Mouse (Mus musculus): Measurements from ENCODE around the gene Immp2l. TPM values are rescaled to one million over a fixed set of nuclear protein-coding genes. Genes with fewer than 3 reads are reported as not detected.

The Immp2l gene
- polyA plus RNA-seq, 1 experiment from 2014 or later: 16.5 TPM

DNA sequence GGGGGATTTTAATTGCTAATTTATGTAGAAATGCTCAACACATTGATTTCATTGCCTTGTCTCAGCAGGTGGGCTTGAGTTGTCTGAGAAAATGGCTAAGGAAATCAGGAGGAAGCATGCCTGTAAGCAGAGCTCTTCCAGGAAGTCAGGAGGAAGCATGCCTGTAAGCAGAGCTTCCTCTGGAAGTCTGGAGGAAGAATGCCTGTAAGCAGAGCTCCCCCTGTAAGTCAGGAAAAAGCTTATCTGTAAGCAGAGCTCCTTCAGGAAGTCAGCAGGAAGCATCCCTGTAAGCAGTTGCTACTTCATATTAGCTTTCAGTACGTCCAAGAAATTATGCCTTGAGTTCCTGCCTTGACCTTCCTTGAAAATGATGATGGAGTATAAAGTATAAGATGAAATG is 191.3 kb downstream of the Immp2l start:
- Histone ChIP-seq H3K4me1 (no peaks in the 10 kb centered on the region), H3K27me3 (no peaks in the 10 kb centered on the region), H3K36me3 (no peaks in the 10 kb centered on the region), H3K4me3 (no peak overlapping the region), H3K4me2 (replicated peaks) (no peak overlapping the region), H3K9me3 (peaks cover 3% of the 10 kb centered on the region; the same call in 1 of the 2 replicates), H3K27ac (no peak overlapping the region), H3K9ac (no peak overlapping the region)
- no peak for ATAC-seq (ENCODE audit: low FRiP score, low read depth)
- WGBS: 53% methylated on average over 1 of the region's 1 CpGs

DNA sequence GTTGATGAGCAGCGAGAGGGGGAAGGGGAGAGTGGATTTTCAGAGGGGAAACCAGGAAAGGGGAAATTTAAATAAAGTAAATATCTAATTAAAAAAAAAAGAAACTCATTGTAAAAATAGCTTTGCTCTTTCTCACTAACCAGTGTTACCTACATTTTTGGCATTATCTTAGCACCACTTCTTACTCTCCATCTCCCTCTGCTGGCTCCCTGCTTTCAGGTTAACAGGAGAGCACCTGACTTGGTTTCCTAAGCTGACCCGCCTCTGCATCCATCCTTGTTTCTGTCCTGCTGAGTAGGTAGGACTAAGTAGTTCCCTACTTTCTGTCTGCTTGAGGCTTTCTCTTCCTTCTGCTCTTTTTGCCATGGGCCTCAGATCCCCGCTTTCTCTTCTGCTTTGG is 198.0 kb downstream of the Immp2l start:
- ATAC-seq (ENCODE audit: low FRiP score, low read depth): no peak

DNA sequence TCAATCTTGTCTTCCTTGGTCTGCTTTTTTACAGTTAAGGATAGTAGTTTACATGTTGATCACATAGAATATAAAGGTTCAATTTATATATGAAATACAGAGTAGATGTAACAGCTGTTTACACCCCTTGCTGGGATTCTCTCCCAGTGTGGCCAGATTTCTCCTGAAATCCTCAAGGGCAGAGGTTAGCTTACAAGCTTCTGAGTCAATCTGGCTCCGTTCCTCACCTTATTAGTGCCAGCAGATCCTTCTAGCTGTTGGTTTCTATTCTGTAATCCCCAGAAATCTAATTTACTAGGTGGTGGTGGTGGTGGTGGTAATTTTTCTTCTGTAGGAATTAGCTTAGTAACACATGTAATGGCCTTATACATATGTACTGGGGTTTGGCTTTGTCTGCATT is 199.8 kb downstream of the Immp2l start:
- Histone ChIP-seq H3K27ac (no peak overlapping the region), H3K4me3 (no peak overlapping the region), H3K27me3 (no peaks in the 10 kb centered on the region), H3K9me3 (no peaks in the 10 kb centered on the region), H3K9ac (no peak overlapping the region), H3K36me3 (no peaks in the 10 kb centered on the region), H3K4me1 (peaks cover 14% of the 10 kb centered on the region), H3K4me2 (replicated peaks) (no peak overlapping the region)
- 38% methylated on average over 1 of the region's 1 CpGs for WGBS
- no peak for ATAC-seq (ENCODE audit: low FRiP score, low read depth)

More for the DNA sequence above, 198.0 kb downstream of the Immp2l start:
- H3K9me3 ChIP-seq: no peaks in the 10 kb centered on the region
- H3K4me2 ChIP-seq (replicated peaks): no peak overlapping the region
- H3K27ac ChIP-seq: no peak overlapping the region
- H3K9ac ChIP-seq: no peak overlapping the region
- peaks cover 14% of the 10 kb centered on the region for H3K4me1 ChIP-seq
- H3K36me3 ChIP-seq: no peaks in the 10 kb centered on the region
- H3K27me3 ChIP-seq: no peaks in the 10 kb centered on the region
- H3K4me3 ChIP-seq: no peak overlapping the region
- 67% methylated on average over 3 of the region's 3 CpGs for whole genome bisulfite sequencing

DNA sequence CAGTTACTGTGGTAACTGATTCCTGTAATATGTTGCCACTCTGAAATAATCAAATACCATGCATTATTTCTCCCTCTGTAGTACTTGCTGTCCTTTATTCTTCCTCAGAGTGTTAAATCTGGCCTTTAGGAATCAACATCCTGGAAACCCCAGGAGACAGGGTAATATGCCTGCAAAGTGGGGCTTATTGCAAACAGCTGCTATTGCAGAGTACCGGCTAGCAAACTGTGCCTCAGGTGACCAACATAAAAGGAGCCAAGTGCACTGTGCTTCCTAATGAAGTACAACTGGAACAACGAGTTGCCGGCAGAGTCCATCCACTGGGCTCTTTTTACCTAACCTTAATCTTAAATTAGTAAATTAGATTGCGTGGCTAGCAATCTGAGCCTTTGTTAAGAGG is 200.6 kb downstream of the Immp2l start:
- Histone ChIP-seq H3K9ac (no peak overlapping the region), H3K9me3 (no peaks in the 10 kb centered on the region), H3K27me3 (no peaks in the 10 kb centered on the region), H3K4me3 (no peak overlapping the region), H3K4me1 (peaks cover 14% of the 10 kb centered on the region), H3K4me2 (replicated peaks) (no peak overlapping the region), H3K36me3 (no peaks in the 10 kb centered on the region), H3K27ac (no peak overlapping the region)
- peak; percentile 54; the same call in 1 of the 2 replicates for ATAC-seq (ENCODE audit: low FRiP score, low read depth)
- 14% methylated on average over 4 of the region's 4 CpGs for WGBS

DNA sequence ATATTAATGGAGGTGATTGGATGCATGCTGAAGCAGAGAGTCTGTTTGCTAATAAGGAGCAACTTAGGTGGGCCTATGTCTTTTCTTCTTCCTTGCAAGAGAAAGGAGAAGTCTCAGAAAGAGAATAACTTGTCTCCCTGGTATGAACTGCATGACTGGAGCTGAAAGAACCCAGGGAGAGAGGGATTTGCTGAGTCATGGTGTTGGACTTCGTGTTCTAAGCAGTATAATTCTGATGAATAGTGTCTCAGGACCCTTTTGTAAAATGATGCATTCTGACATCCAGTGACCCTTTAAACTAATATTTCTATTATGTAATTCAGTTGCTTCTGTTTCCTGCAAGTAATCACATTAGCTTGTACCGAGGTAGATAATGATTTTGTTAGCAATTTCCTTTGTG is 208.1 kb downstream of the Immp2l start:
- Histone ChIP-seq H3K36me3 (no peaks in the 10 kb centered on the region), H3K27me3 (no peaks in the 10 kb centered on the region), H3K4me2 (replicated peaks) (no peak overlapping the region), H3K9ac (no peak overlapping the region), H3K27ac (no peak overlapping the region), H3K4me1 (no peaks in the 10 kb centered on the region), H3K9me3 (no peaks in the 10 kb centered on the region), H3K4me3 (no peak overlapping the region)
- ATAC-seq (ENCODE audit: low FRiP score, low read depth): no peak
- 63% methylated on average over 2 of the region's 2 CpGs for WGBS

DNA sequence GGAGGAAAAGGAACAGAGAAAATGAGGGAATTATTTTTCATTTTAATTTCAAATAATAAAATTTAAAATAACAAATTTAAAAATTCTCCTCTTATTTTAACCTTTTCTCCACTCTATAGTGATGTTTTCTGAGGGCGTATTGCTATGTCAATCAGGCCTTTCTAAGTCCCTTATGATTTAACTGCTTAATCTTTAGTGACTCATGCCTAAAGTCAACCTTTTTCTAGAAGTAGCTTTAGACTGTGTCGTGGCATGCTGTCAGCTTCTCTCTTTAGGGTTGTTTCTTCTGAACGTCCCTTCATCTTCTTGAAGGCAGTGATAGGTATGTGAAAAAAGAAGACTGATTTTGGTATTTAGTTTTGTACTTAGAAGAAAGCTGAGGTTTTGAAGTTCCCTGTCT is 214.0 kb downstream of the Immp2l start:
- H3K27me3 ChIP-seq: no peaks in the 10 kb centered on the region
- no peaks in the 10 kb centered on the region for H3K36me3 ChIP-seq
- ATAC-seq (ENCODE audit: low FRiP score, low read depth): no peak
- no peak overlapping the region for H3K27ac ChIP-seq
- no peak overlapping the region for H3K4me3 ChIP-seq
- H3K4me2 ChIP-seq (replicated peaks): no peak overlapping the region
- H3K9me3 ChIP-seq: no peaks in the 10 kb centered on the region
- H3K4me1 ChIP-seq: no peaks in the 10 kb centered on the region
- H3K9ac ChIP-seq: no peak overlapping the region
- WGBS: 81% methylated on average over 3 of the region's 3 CpGs

DNA sequence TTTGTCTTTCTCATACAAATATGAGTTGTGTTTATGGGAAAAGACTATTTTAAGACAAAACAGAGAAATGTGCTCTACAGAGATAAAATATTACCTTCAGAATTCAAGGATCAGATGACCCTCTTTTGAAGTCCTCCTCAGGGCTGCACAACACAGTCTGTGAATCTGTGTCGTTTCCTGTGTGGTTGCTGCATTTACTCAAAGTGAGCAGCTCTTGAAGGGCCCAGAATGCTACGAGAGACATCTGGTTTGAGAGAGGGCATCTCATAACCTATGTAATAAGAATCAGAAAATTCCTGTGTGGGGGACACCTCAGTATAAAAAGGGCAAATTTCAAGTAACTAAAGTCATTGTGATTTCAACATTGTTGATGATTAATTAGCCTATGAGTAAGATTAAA is 217.3 kb downstream of the Immp2l start:
- ATAC-seq (ENCODE audit: low FRiP score, low read depth): no peak
- no peaks in the 10 kb centered on the region for H3K9me3 ChIP-seq
- H3K9ac ChIP-seq: no peak overlapping the region
- H3K4me3 ChIP-seq: no peak overlapping the region
- no peaks in the 10 kb centered on the region for H3K27me3 ChIP-seq
- H3K27ac ChIP-seq: no peak overlapping the region
- H3K4me2 ChIP-seq (replicated peaks): no peak overlapping the region
- 32% methylated on average over 2 of the region's 2 CpGs for WGBS
- H3K4me1 ChIP-seq: no peaks in the 10 kb centered on the region
- H3K36me3 ChIP-seq: no peaks in the 10 kb centered on the region

DNA sequence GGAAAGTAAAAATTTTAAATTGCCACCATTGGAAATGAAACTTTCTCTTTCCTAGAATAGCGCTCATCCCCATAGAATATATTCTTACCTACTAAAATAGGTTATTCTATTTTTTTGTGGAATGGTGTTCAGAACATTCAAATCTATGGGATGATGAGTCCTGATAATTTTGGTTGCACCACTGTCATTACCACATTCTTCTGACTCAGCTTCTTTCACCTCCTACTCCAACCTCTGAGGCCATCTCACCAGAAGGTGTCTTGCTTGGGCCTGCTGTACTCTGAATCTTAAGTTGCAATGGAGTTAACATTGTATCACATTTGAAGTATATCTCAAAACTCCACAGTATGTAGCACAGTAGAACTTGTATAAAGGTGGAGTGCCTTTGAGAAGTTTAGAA is 224.4 kb downstream of the Immp2l start:
- no peaks in the 10 kb centered on the region for H3K27me3 ChIP-seq
- H3K27ac ChIP-seq: no peak overlapping the region
- no peaks in the 10 kb centered on the region for H3K9me3 ChIP-seq
- no peak overlapping the region for H3K9ac ChIP-seq
- ATAC-seq (ENCODE audit: low FRiP score, low read depth): no peak
- no peak overlapping the region for H3K4me3 ChIP-seq
- WGBS: 100% methylated on average over 1 of the region's 1 CpGs
- no peaks in the 10 kb centered on the region for H3K36me3 ChIP-seq
- no peaks in the 10 kb centered on the region for H3K4me1 ChIP-seq
- H3K4me2 ChIP-seq (replicated peaks): no peak overlapping the region

DNA sequence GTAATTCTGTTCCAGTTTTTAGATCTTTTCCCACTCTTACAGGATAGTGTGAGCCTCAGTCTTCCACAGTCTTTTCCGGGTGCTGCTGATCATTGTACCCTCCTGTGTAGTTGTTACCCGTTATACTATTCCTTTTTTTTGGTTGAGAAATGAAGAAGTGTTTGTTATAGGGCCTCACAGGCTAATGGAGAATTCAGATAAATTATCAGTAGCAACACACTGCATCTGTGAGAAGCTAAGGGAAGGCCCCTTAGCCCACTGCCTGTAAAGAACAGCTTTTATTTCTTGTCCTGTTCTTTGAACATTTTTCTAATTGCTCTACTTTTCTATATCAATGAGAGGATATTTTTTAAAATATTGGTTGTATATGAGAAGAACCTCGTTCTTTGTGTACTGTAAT is 226.2 kb downstream of the Immp2l start:
- Histone ChIP-seq H3K27me3 (no peaks in the 10 kb centered on the region), H3K27ac (no peak overlapping the region), H3K36me3 (no peaks in the 10 kb centered on the region), H3K4me2 (replicated peaks) (no peak overlapping the region), H3K9me3 (no peaks in the 10 kb centered on the region), H3K4me3 (no peak overlapping the region), H3K9ac (no peak overlapping the region), H3K4me1 (no peaks in the 10 kb centered on the region)
- 85% methylated on average over 3 of the region's 3 CpGs for whole genome bisulfite sequencing
- no peak for ATAC-seq (ENCODE audit: low FRiP score, low read depth)

DNA sequence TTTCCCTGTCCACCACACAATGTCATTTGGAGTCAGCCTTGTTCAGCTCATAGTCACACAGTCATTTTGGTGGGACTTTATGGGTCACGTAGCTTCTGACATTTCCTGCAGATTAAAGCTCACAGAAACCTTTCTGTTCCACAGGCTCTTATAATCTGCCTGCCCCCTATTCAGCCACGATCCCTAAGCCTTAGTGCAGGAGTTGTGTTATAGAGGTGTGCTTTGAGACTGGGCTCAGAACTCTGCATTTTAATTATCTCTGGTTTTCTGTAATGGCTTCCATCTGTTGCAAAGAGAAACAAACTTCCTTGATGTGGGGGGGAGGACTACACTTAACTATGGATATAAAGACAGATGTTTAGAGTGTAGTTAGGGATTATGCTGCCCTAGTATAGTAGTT is 234.0 kb downstream of the Immp2l start:
- Histone ChIP-seq H3K9ac (no peak overlapping the region), H3K27ac (no peak overlapping the region), H3K27me3 (no peaks in the 10 kb centered on the region), H3K36me3 (no peaks in the 10 kb centered on the region), H3K4me1 (no peaks in the 10 kb centered on the region), H3K4me3 (no peak overlapping the region), H3K9me3 (no peaks in the 10 kb centered on the region), H3K4me2 (replicated peaks) (no peak overlapping the region)
- 20% methylated on average over 2 of the region's 2 CpGs for WGBS
- ATAC-seq (ENCODE audit: low FRiP score, low read depth): no peak

DNA sequence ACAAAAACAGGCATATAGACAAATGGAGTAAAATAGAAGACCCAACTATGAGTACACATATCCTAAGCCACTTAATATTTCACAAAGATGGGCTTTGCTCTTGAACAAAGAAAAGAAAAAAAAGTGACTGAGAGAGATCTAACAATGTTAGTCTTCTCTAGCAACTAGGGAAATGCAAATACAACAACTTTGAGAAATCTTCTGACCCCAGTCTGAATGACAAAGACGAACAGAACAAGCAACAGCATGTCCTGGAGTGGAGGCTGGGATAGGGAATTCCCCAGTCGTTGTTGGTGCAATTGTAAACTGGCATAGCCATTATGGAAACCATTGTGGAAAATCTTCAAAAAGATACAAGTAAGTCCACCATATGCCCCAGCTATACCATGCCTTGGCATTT is 235.7 kb downstream of the Immp2l start:
- no peak for ATAC-seq (ENCODE audit: low FRiP score, low read depth)
- no peaks in the 10 kb centered on the region for H3K9me3 ChIP-seq
- WGBS: 75% methylated on average over 2 of the region's 2 CpGs
- H3K36me3 ChIP-seq: no peaks in the 10 kb centered on the region
- H3K4me2 ChIP-seq (replicated peaks): no peak overlapping the region
- H3K27ac ChIP-seq: no peak overlapping the region
- H3K4me3 ChIP-seq: no peak overlapping the region
- no peaks in the 10 kb centered on the region for H3K27me3 ChIP-seq
- no peak overlapping the region for H3K9ac ChIP-seq
- no peaks in the 10 kb centered on the region for H3K4me1 ChIP-seq

DNA sequence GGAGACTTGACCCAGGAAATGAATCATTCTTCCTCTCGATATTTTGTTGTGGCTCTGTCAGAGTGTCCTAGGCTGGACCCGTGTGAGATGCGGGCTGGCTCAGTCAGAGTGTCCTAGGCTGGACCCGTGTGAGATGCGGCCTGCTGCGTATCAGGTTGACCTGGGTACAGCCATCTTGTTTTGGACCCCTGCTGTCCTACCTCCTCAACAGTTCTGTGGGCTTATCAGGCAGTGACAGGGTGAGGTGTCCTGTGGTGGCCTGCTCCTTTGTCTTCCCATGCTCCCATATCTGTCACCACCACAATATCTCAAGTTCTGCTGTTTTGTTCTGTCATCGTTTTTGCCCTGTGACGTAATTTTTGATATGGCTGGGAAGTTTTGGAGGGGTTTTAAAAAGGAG is 250.2 kb downstream of the Immp2l start:
- H3K4me3 ChIP-seq: no peak overlapping the region

DNA sequence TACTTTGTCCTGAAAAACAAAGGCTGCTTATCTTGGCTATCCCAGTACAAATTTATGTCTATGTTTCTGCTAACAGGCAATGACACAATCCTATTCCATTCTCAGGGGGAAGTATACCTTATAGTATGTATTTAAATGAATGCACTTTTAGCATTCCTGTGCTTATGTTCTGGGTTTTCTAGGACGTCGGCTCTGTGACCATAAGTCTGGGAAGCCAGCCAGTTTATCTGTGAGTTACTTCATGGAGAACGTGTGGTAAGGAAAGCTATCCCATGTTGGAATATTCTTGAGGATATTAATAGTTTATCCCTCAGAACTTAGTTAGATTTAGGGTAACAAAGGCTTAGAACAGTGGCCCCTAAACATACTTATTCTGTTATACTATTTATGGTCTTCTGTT is 251.5 kb downstream of the Immp2l start:
- H3K4me1 ChIP-seq: no peaks in the 10 kb centered on the region
- no peaks in the 10 kb centered on the region for H3K36me3 ChIP-seq
- H3K9me3 ChIP-seq: no peaks in the 10 kb centered on the region
- H3K27ac ChIP-seq: no peak overlapping the region
- WGBS: 36% methylated on average over 3 of the region's 3 CpGs
- H3K27me3 ChIP-seq: no peaks in the 10 kb centered on the region
- H3K4me2 ChIP-seq (replicated peaks): no peak overlapping the region
- H3K9ac ChIP-seq: no peak overlapping the region
- H3K4me3 ChIP-seq: no peak overlapping the region
- ATAC-seq (ENCODE audit: low FRiP score, low read depth): no peak

More for the DNA sequence above, 250.2 kb downstream of the Immp2l start:
- Histone ChIP-seq H3K27ac (no peak overlapping the region), H3K4me1 (no peaks in the 10 kb centered on the region), H3K4me2 (replicated peaks) (no peak overlapping the region), H3K9ac (no peak overlapping the region), H3K27me3 (no peaks in the 10 kb centered on the region), H3K9me3 (no peaks in the 10 kb centered on the region), H3K36me3 (no peaks in the 10 kb centered on the region)
- no peak for ATAC-seq (ENCODE audit: low FRiP score, low read depth)
- 92% methylated on average over 8 of the region's 8 CpGs for WGBS
